Mouse (Mus musculus) hindbrain, embryonic 12.5 days (tissue): Measurements from ENCODE around the gene Anapc16. TPM values are rescaled to one million over a fixed set of nuclear protein-coding genes. Genes with fewer than 3 reads are reported as not detected.

Experiments
- ATAC-seq: fragments of 200-750 bp; cut with Nextera tagmentation; 2 replicates; pipeline ENCODE4 v1.8.0; 2017; ENCODE audit warnings: moderate TSS enrichment; ENCODE audit not compliant: low FRiP score
- H3K27ac ChIP-seq: fragments of 300-500 bp; sonication (generic); 2 replicates; pipeline ENCODE4 v1.5.1; 2016; ENCODE audit warnings: mild to moderate bottlenecking
- H3K27me3 ChIP-seq: fragments of 300-500 bp; sonication (generic); 2 replicates; pipeline ENCODE4 v1.6.1; 2016; ENCODE audit warnings: mild to moderate bottlenecking
- H3K36me3 ChIP-seq: fragments of 300-500 bp; sonication (generic); 2 replicates; pipeline ENCODE4 v1.6.1; 2016; ENCODE audit warnings: mild to moderate bottlenecking
- H3K4me1 ChIP-seq: fragments of 300-500 bp; sonication (generic); 2 replicates; pipeline ENCODE4 v1.6.1; 2016
- H3K4me2 ChIP-seq: fragments of 300-500 bp; sonication (generic); replicated peaks from 2 replicates; pipeline ENCODE4 v1.6.1; 2016; ENCODE audit warnings: mild to moderate bottlenecking
- H3K4me3 ChIP-seq: fragments of 300-500 bp; sonication (generic); 2 replicates; pipeline ENCODE4 v1.5.1; 2016; ENCODE audit warnings: mild to moderate bottlenecking
- H3K9ac ChIP-seq: fragments of 300-500 bp; sonication (generic); 2 replicates; pipeline ENCODE4 v1.6.1; 2016; ENCODE audit warnings: mild to moderate bottlenecking, moderate library complexity
- H3K9me3 ChIP-seq: fragments of 300-500 bp; sonication (generic); replicated peaks from 2 replicates; pipeline ENCODE4 v1.6.1; 2016; ENCODE audit warnings: mild to moderate bottlenecking
- WGBS: fragments of 180-500 bp; shearing (Covaris S2); methylation state at CpG from one replicate; pipeline ENCODE4 v1.1.7; 2016; 5-methylcytosine and 5-hydroxymethylcytosine counted together
- polyA plus RNA-seq: library from polyadenylated mRNA; unstranded; fragments of >200 nt; fragmentation: Nextera tagmentation; extraction: Ambion mirVana; gene quantifications from 2 replicates; pipeline ENCODE4 v1.2.1, GENCODE M21; 2016

Anapc16 gene
- polyA plus RNA-seq, 1 experiment from 2014 or later = 119 TPM

DNA sequence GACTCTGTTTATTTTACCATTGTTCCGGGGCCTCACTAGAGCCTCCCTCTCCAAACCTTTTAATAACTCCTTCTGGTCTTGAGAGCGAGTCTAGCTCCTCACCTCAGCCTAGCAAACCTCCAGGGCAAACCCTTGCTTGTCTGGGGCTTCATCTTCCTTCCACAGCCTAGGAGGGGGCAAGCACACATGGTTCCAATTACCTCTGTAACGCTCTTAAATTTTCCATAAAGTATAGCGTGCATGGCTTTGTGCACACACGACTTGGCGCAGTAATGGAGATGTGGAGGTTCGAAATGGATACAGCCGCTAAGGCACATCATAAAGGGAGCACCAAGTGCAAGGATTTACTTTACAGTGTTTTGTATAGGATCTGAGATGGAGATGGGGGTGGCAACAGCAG, 37.1 kb downstream of the Anapc16 start:
- H3K9ac ChIP-seq = no peak overlapping the region

DNA sequence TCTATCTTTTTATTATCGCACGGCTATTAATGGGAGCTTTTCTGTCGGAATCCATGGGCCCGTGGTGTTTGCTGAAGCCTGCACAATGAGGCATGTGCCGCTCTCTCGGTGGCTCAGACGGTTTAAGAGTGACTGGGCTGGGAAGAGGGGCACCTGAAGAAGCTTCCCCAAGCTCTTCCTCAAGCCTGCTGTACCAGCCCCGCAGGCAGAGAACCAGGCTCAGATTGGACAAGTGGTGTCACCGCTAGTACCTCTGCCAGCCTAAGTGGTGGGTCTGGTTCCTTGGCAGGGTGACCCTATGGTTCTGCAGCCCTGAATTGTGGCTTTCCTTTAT, 37.6 kb downstream of the Anapc16 start:
- H3K4me1 ChIP-seq = peaks cover 27% of the 10 kb centered on the region
- H3K4me3 ChIP-seq = no peak overlapping the region
- no peaks in the 10 kb centered on the region for H3K27me3 ChIP-seq
- H3K36me3 ChIP-seq = no peaks in the 10 kb centered on the region
- H3K9me3 ChIP-seq = no peaks in the 10 kb centered on the region
- H3K4me2 ChIP-seq = peak overlapping the region; percentile 48; the same call in 1 of the 2 replicates
- ATAC-seq = 0 out of 2 replicates have a peak, but pooled peaks have one; percentile 4
- WGBS = 34% methylated on average over 9 of the region's 9 CpGs
- no peak overlapping the region for H3K9ac ChIP-seq
- peak overlapping the region; percentile 75 for H3K27ac ChIP-seq

More for the DNA sequence above, 37.1 kb downstream of the Anapc16 start:
- Histone ChIP-seq H3K4me1 (peaks cover 32% of the 10 kb centered on the region), H3K27ac (peak overlapping the region; percentile 75), H3K36me3 (no peaks in the 10 kb centered on the region), H3K4me3 (no peak overlapping the region), H3K9me3 (no peaks in the 10 kb centered on the region), H3K4me2 (no peak overlapping the region), H3K27me3 (no peaks in the 10 kb centered on the region)
- 64% methylated on average over 8 of the region's 8 CpGs for WGBS
- no peak for ATAC-seq

DNA sequence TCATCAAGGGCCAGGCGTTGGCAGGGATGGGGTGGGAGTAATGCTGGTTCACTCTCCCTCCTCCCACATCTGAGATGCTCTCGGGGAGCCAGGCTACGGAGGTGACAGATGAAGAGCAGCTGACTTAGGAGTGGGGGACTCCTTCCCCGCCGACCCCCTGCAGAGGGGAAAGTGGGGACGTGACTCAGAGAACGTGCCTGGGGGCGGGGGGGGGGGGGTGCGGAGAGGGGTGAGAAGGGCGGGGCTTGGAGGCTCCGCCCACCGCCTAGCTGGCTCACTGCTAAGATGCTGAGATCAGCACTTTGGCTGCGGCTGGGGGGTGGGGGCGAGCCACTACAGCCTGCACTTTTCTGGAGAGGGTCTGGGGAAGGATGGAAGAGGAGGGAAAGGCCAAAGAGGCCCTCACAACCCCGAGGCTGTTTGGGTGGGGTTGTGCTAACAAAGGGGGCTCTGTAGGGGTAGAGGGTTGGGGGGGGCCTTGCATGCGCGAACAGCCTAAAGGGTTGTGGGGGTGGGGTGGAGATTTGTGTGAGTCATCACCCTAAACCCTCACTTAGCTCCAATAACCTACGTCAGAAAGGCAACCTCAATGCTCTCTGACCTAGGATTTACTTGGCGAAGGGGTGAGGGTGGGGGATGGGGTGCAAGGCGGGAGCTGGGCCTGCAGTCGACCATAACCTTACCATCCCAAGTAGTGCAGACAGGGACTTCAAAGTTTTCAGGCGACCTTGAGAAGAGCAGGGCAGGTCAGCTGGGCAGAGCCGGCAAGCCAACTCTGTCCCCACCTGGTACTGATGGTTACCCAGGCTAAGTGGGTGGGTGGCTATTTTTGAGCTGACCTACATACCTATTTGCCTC, 38.2 kb downstream of the Anapc16 start:
- Histone ChIP-seq H3K27ac (peak overlapping the region; percentile 75), H3K9ac (peak overlapping the region; percentile 59; the same call in 1 of the 2 replicates), H3K36me3 (no peaks in the 10 kb centered on the region), H3K4me3 (peak overlapping the region; percentile 16), H3K27me3 (no peaks in the 10 kb centered on the region), H3K4me2 (peak overlapping the region; percentile 48), H3K4me1 (peaks cover 24% of the 10 kb centered on the region), H3K9me3 (no peaks in the 10 kb centered on the region)
- 5% methylated on average over 19 of the region's 23 CpGs for WGBS
- ATAC-seq = peak; percentile 74

DNA sequence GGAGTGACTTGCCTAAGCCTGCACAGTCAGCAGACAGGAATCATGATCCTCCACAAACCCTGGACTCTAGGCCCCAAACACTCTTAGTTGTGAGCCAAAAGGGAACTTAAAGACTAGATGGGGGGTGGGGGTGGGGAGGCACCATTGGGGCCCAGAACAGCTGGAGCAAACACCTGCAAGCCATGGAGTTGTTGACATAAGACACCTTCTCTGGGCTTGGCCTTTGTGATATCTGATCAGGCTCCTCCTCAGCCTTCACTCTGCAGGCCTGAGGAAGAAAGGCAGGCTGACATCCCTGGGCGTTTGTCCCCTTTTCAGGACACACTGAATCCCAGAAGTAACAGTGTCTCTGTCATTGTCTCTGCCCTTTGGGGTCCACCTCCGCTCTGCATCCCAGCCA, 39.3 kb downstream of the Anapc16 start:
- Histone ChIP-seq H3K27ac (peak overlapping the region; percentile 75), H3K9ac (no peak overlapping the region), H3K4me1 (peaks cover 33% of the 10 kb centered on the region), H3K36me3 (no peaks in the 10 kb centered on the region), H3K4me2 (no peak overlapping the region), H3K4me3 (no peak overlapping the region), H3K27me3 (no peaks in the 10 kb centered on the region), H3K9me3 (no peaks in the 10 kb centered on the region)
- 49% methylated on average over 2 of the region's 2 CpGs for WGBS
- no peak for ATAC-seq

DNA sequence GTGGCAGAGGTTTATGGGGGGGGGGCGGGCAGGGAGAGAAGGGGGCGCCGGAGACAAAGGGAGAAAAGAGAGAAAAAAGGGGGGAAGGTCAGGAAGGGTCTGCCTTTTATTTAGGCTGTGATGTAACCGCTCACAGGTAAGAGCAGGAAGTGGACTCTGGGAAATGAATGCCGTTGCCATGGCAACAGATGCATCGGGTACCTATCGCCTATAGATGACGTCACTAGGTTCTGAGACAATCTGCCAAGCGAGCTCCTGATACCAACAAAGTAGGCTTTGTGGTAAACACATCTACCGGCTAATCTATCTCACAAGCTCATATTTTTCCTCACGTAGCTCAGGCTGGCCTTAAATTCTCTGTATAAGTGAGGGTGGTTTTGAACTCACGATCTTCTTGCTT, 43.4 kb downstream of the Anapc16 start:
- 78% methylated on average over 12 of the region's 12 CpGs for WGBS
- Histone ChIP-seq H3K27me3 (no peaks in the 10 kb centered on the region), H3K4me3 (no peak overlapping the region), H3K36me3 (no peaks in the 10 kb centered on the region), H3K9ac (no peak overlapping the region), H3K9me3 (no peaks in the 10 kb centered on the region), H3K4me1 (peaks cover 39% of the 10 kb centered on the region), H3K27ac (no peak overlapping the region), H3K4me2 (no peak overlapping the region)
- ATAC-seq = no peak

DNA sequence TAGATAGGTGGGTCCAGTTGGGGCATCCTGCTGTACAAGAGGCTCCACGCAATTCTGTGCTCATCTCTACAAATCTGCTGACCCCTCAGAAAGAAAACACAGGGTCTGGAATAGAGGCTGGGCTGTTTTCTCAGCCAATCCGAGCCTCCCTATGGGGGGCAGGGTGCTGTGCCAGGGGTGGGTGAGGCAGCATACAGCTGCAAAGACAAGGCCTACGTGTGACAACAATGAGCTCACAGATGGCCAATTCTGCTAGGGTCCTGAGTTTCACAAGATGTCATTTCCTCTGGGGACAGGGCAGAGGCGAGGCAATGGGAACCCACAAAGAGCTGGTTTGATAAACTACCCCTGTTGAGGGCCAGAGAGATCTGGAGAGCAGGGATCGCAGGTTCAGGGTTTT, 44.5 kb downstream of the Anapc16 start:
- peak overlapping the region; percentile 80 for H3K27ac ChIP-seq
- peak overlapping the region; percentile 47; the same call in 1 of the 2 replicates for H3K4me2 ChIP-seq
- no peaks in the 10 kb centered on the region for H3K36me3 ChIP-seq
- H3K9ac ChIP-seq = peak overlapping the region; percentile 27; the same call in 1 of the 2 replicates
- ATAC-seq = peak; percentile 36; the same call in 1 of the 2 replicates
- H3K4me3 ChIP-seq = no peak overlapping the region
- no peaks in the 10 kb centered on the region for H3K9me3 ChIP-seq
- H3K4me1 ChIP-seq = peaks cover 35% of the 10 kb centered on the region
- WGBS = 26% methylated on average over 5 of the region's 5 CpGs
- no peaks in the 10 kb centered on the region for H3K27me3 ChIP-seq

DNA sequence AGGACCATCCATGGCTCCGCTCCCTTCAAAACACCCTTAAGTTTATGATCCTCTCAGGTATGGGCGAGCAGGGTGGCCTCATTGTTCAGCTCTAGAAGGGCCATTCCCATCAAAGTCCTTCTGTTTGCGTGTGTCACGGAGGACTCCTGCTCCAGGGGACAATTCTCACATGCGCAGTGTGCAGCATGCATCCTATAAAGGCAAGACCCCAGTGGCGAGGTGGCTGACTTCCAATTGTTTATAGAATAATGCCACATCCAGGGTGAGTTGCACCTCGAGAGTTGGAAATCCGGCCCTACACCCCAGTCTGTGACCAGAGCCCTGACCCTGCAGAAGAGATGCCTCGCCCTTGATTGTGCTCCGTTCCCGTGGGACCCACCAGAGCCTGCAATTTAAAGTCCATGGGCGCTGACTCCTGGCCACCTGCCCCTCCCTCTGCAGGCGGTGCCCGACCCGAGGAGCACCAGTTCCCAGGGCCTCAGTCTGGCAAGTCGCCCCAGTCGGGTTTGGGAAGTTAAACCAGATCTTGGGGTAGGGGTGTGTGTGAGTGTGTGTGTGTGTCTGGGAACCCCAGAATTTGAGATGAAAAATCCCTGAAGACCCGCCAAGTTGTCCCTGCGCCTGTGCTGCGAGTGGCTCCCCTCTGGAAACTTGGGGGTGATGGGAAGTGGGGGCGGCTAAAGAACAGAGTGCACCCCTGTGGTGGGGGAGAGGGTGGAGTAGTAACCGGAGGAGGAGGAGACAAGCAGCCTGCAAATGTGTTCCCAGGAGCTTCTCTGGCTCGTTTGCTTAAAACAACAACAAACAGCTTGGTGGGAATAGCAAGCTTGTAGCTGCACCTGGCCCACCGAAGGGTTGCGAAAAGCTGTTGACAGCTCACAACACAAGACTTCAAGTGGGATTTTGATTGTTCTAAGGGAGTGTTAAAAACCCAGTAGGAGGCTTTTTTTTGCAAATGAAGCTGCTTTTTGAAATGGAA, 45.5 kb downstream of the Anapc16 start:
- 11% methylated on average over 25 of the region's 25 CpGs for WGBS
- peak overlapping the region; percentile 47 for H3K4me2 ChIP-seq
- peak overlapping the region; percentile 20 for H3K4me3 ChIP-seq
- peak overlapping the region; percentile 46; the same call in 1 of the 2 replicates for H3K9ac ChIP-seq
- no peaks in the 10 kb centered on the region for H3K36me3 ChIP-seq
- peak overlapping the region; percentile 80 for H3K27ac ChIP-seq
- no peaks in the 10 kb centered on the region for H3K9me3 ChIP-seq
- peak; percentile 26; the same call in 1 of the 2 replicates for ATAC-seq
- peaks cover 38% of the 10 kb centered on the region for H3K4me1 ChIP-seq
- H3K27me3 ChIP-seq = no peaks in the 10 kb centered on the region

DNA sequence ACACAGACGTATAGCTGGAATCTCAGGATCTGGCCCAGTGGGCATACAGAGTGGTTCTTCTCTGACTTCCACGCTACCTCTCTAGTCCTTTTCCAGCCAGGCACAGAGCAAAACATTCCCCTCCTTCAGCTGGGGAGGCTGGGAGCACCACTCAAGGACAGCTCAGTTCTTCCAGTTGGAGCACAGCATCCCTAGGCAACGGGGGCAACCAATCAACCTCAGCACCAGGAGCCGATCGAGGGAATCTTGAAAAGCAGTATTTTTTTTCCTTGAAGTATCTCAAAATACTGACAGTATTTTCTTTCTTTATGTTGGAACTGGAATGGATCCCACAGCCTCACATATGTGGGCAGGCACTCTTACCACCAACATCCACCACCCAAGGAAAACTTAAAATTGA, 46.3 kb downstream of the Anapc16 start:
- Histone ChIP-seq H3K27ac (peak overlapping the region; percentile 80; the same call in 1 of the 2 replicates), H3K4me1 (peaks cover 38% of the 10 kb centered on the region), H3K36me3 (no peaks in the 10 kb centered on the region), H3K4me2 (0 out of 2 replicates have a peak overlapping the region, but pooled peaks have one; percentile 47), H3K4me3 (no peak overlapping the region), H3K9ac (no peak overlapping the region), H3K27me3 (no peaks in the 10 kb centered on the region), H3K9me3 (no peaks in the 10 kb centered on the region)
- no peak for ATAC-seq
- WGBS = 55% methylated on average over 5 of the region's 5 CpGs

DNA sequence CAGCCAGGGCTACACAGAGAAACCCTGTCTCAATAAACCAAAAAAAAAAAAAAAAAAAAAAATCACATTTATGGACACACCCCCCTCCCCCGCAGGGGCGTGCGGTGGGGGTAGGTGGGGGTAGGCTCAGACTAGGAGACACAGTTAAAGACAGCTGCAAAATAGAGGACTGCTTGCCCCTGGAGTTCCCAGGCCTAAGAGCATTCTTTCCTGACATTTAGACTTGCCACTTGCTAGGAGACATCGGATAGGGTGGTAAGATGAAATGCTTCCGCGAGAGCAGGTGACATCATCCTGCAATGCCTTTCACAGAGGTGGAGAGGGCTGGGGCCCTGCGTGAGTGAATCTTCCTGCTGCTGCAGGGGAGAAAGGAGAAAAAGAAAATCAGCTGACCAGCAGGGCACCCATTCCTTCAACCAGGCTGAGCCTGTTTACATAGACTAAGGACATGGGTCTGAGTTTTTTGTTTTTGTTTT, 49.3 kb downstream of the Anapc16 start:
- Histone ChIP-seq H3K4me3 (no peak overlapping the region), H3K4me2 (no peak overlapping the region), H3K36me3 (peaks cover 7% of the 10 kb centered on the region; the same call in 1 of the 2 replicates), H3K27me3 (no peaks in the 10 kb centered on the region), H3K9ac (no peak overlapping the region), H3K27ac (peak overlapping the region; percentile 44; the same call in 1 of the 2 replicates), H3K9me3 (no peaks in the 10 kb centered on the region), H3K4me1 (peaks cover 51% of the 10 kb centered on the region)
- no peak for ATAC-seq
- 44% methylated on average over 7 of the region's 7 CpGs for WGBS

DNA sequence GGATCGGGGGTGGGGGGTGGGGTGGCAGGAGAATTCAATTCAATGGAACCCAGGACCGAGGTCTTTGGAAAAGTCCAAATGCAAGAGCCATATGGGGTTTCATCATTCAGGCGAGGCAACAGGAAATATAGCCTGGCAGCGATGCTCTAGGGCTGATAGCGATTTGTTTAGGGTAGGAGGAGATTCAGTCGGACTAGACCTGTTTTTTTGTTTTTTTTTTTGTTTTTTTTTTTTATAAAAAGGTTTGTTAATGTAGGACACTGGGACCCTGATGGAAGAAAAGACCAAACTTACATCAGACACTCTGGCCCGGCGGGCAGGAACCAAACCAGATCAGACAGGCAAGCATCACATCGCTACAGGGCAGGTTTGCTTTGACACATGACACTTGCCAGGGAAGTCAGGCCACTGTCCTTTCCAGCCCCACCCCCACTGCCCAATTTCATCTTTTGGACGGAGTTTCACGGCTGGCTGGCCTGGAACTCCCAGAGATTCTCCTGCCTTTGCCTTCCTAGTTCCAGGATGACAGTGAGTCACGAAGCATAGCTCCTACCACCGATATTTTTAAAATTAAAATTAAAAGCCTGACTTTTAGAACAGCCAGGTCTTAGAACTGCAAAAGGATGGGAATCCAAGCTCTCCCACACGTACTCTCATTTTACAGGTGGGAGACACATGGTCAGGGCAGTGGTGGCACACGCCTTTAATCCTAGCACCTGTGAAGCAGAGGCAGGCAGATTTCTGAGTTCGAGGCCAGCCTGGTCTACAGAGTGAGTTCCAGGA, 50.0 kb downstream of the Anapc16 start:
- H3K27ac ChIP-seq = peak overlapping the region; percentile 92
- peak overlapping the region; percentile 94 for H3K4me2 ChIP-seq
- no peaks in the 10 kb centered on the region for H3K9me3 ChIP-seq
- peak overlapping the region; percentile 88 for H3K4me3 ChIP-seq
- H3K27me3 ChIP-seq = no peaks in the 10 kb centered on the region
- H3K9ac ChIP-seq = peak overlapping the region; percentile 73
- 18% methylated on average over 16 of the region's 16 CpGs for WGBS
- ATAC-seq = no peak
- peaks cover 46% of the 10 kb centered on the region for H3K4me1 ChIP-seq
- peaks cover 7% of the 10 kb centered on the region; the same call in 1 of the 2 replicates for H3K36me3 ChIP-seq

DNA sequence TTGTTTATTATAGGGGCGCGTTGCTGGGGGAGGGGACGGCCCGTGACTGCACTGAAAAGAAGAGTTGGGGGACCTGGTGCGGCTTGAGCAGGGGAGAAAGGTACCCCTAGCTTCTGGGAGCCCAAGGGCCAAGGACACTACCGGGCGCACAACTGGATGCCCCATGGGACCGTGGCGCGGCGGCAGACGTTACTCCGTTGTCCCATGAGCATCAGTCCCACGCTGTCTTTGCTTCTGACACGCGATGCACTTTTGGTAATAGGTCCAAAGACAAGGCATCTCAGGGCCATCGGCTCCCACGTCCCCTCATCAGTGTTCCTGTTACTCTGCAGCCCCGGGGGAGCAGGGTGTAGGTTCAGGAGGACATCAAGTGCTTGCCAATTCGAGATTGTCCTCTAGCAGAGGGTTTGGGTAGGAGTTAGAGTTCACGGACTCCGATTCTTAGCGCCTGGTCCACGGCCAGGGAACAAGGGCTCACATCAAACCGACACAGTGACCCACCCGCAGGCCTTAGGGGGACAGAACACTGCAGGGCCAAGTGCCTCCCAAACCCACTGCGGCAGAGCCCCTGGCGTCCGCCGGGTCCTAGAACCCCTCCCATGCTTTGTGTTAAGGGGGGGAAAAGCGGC, 50.7 kb downstream of the Anapc16 start:
- Histone ChIP-seq H3K36me3 (peaks cover 7% of the 10 kb centered on the region; the same call in 1 of the 2 replicates), H3K4me2 (peak overlapping the region; percentile 94), H3K4me3 (peak overlapping the region; percentile 88), H3K4me1 (peaks cover 45% of the 10 kb centered on the region), H3K9me3 (no peaks in the 10 kb centered on the region), H3K27ac (peak overlapping the region; percentile 92), H3K27me3 (no peaks in the 10 kb centered on the region), H3K9ac (peak overlapping the region; percentile 73)
- ATAC-seq = peak; percentile 51
- under 1% methylated on average over 31 of the region's 31 CpGs for WGBS
